Mouse (Mus musculus) midbrain, embryonic 13.5 days (tissue): ENCODE measurements at regions not wholly inside any gene's neighbourhood (a gene's known extent, or its start where the extent isn't known, plus 50 kb on each side); places are given as distances from the start of the nearest gene placed in this dataset.
A peak's percentile ranks its signal among the peaks of the same experiment; 100 is the strongest.

Experiments used
- ATAC-seq: fragments of 200-750 bp; cut with Nextera tagmentation; 2 replicates; pipeline ENCODE4 v1.8.0; 2017; ENCODE audit warnings: mild to moderate bottlenecking, moderate TSS enrichment, moderate library complexity
- H3K27ac ChIP-seq: fragments of 300-500 bp; sonication (generic); 2 replicates; pipeline ENCODE4 v1.5.1; 2015; ENCODE audit warnings: inconsistent platforms, mild to moderate bottlenecking, moderate library complexity
- H3K27me3 ChIP-seq: fragments of 300-500 bp; sonication (generic); 2 replicates; pipeline ENCODE4 v1.6.1; 2015; ENCODE audit warnings: mild to moderate bottlenecking, inconsistent platforms
- H3K36me3 ChIP-seq: fragments of 300-500 bp; sonication (generic); 2 replicates; pipeline ENCODE4 v1.6.1; 2015; ENCODE audit warnings: mild to moderate bottlenecking, inconsistent platforms
- H3K4me1 ChIP-seq: fragments of 300-500 bp; sonication (generic); replicated peaks from 2 replicates; pipeline ENCODE4 v1.6.1; 2015; ENCODE audit warnings: inconsistent platforms
- H3K4me2 ChIP-seq: fragments of 300-500 bp; sonication (generic); replicated peaks from 2 replicates; pipeline ENCODE4 v1.6.1; 2015; ENCODE audit warnings: moderate library complexity, mild to moderate bottlenecking, inconsistent platforms
- H3K4me3 ChIP-seq: fragments of 300-500 bp; sonication (generic); replicated peaks from 2 replicates; pipeline ENCODE4 v1.5.1; 2015; ENCODE audit warnings: mild to moderate bottlenecking, inconsistent platforms
- H3K9ac ChIP-seq: fragments of 300-500 bp; sonication (generic); replicated peaks from 2 replicates; pipeline ENCODE4 v1.6.1; 2015; ENCODE audit warnings: mild to moderate bottlenecking, inconsistent platforms
- H3K9me3 ChIP-seq: fragments of 300-500 bp; sonication (generic); 2 replicates; pipeline ENCODE4 v1.6.1; 2016; ENCODE audit warnings: mild to moderate bottlenecking, inconsistent platforms
- WGBS: fragments of 180-500 bp; shearing (Covaris S2); methylation state at CpG from one replicate; pipeline ENCODE4 v1.1.7; 2015; 5-methylcytosine and 5-hydroxymethylcytosine counted together

GRCm38 (mm10) chr3:38636806-38637205 is 152.2 kb upstream of the Ankrd50 start:
- 83% methylated on average over 4 of the region's 4 CpGs for whole genome bisulfite sequencing
- ATAC-seq = no peak
- H3K27me3 ChIP-seq = no peaks in the 10 kb centered on the region

GRCm38 (mm10) chr3:38633347-38633746 is 148.7 kb upstream of the Ankrd50 start:
- no peaks in the 10 kb centered on the region for H3K27me3 ChIP-seq
- H3K4me1 ChIP-seq = no peaks in the 10 kb centered on the region
- WGBS = 76% methylated on average over 7 of the region's 7 CpGs
- no peak for ATAC-seq
- H3K36me3 ChIP-seq = no peaks in the 10 kb centered on the region
- H3K27ac ChIP-seq = no peak overlapping the region
- no peak overlapping the region for H3K9ac ChIP-seq
- no peak overlapping the region for H3K4me2 ChIP-seq
- H3K4me3 ChIP-seq = no peak overlapping the region
- H3K9me3 ChIP-seq = no peaks in the 10 kb centered on the region

More at GRCm38 (mm10) chr3:38636806-38637205, 152.2 kb upstream of the Ankrd50 start:
- no peak overlapping the region for H3K27ac ChIP-seq
- H3K9ac ChIP-seq = no peak overlapping the region
- no peaks in the 10 kb centered on the region for H3K4me1 ChIP-seq
- no peak overlapping the region for H3K4me3 ChIP-seq
- no peak overlapping the region for H3K4me2 ChIP-seq
- H3K9me3 ChIP-seq = no peaks in the 10 kb centered on the region
- no peaks in the 10 kb centered on the region for H3K36me3 ChIP-seq

GRCm38 (mm10) chr3:38625575-38626184 is 141.0 kb upstream of the Ankrd50 start:
- no peaks in the 10 kb centered on the region for H3K9me3 ChIP-seq
- H3K9ac ChIP-seq = no peak overlapping the region
- no peak overlapping the region for H3K4me2 ChIP-seq
- no peaks in the 10 kb centered on the region for H3K27me3 ChIP-seq
- no peaks in the 10 kb centered on the region for H3K36me3 ChIP-seq
- 0 out of 2 replicates have a peak, but pooled peaks cover 9% of the 10 kb centered on the region for H3K4me1 ChIP-seq
- ATAC-seq = peak; percentile 60
- no peak overlapping the region for H3K4me3 ChIP-seq
- WGBS = 61% methylated on average over 12 of the region's 12 CpGs
- no peak overlapping the region for H3K27ac ChIP-seq

GRCm38 (mm10) chr3:38617989-38618388 is 133.3 kb upstream of the Ankrd50 start:
- no peak for ATAC-seq
- H3K4me3 ChIP-seq = no peak overlapping the region
- no peak overlapping the region for H3K27ac ChIP-seq
- no peak overlapping the region for H3K9ac ChIP-seq
- no peaks in the 10 kb centered on the region for H3K9me3 ChIP-seq
- 72% methylated on average over 3 of the region's 3 CpGs for WGBS
- no peaks in the 10 kb centered on the region for H3K4me1 ChIP-seq
- no peaks in the 10 kb centered on the region for H3K36me3 ChIP-seq
- H3K4me2 ChIP-seq = no peak overlapping the region
- no peaks in the 10 kb centered on the region for H3K27me3 ChIP-seq

GRCm38 (mm10) chr3:38617217-38617616 is 132.6 kb upstream of the Ankrd50 start:
- no peak for ATAC-seq
- 90% methylated on average over 8 of the region's 8 CpGs for WGBS
- Histone ChIP-seq H3K4me1 (no peaks in the 10 kb centered on the region), H3K27me3 (no peaks in the 10 kb centered on the region), H3K4me2 (no peak overlapping the region), H3K27ac (no peak overlapping the region), H3K9ac (no peak overlapping the region), H3K4me3 (no peak overlapping the region), H3K9me3 (no peaks in the 10 kb centered on the region), H3K36me3 (no peaks in the 10 kb centered on the region)

GRCm38 (mm10) chr3:38613706-38614105 is 129.1 kb upstream of the Ankrd50 start:
- no peak overlapping the region for H3K4me2 ChIP-seq
- H3K4me1 ChIP-seq = no peaks in the 10 kb centered on the region
- H3K27me3 ChIP-seq = no peaks in the 10 kb centered on the region
- no peaks in the 10 kb centered on the region for H3K36me3 ChIP-seq
- H3K9ac ChIP-seq = no peak overlapping the region
- no peak overlapping the region for H3K4me3 ChIP-seq
- WGBS = 76% methylated on average over 6 of the region's 6 CpGs
- no peak overlapping the region for H3K27ac ChIP-seq
- no peak for ATAC-seq
- no peaks in the 10 kb centered on the region for H3K9me3 ChIP-seq

- no peaks in the 10 kb centered on the region for H3K4me1 ChIP-seq
- no peak overlapping the region for H3K4me2 ChIP-seq
- no peaks in the 10 kb centered on the region for H3K36me3 ChIP-seq
- WGBS = 95% methylated on average over 1 of the region's 1 CpGs
- H3K4me3 ChIP-seq = no peak overlapping the region
- H3K9me3 ChIP-seq = no peaks in the 10 kb centered on the region
- no peak overlapping the region for H3K9ac ChIP-seq
- H3K27ac ChIP-seq = no peak overlapping the region
- H3K27me3 ChIP-seq = no peaks in the 10 kb centered on the region
- ATAC-seq = no peak
These were observed 106.9 kb upstream of the Ankrd50 start for GRCm38 (mm10) chr3:38591531-38591930.

- Histone ChIP-seq H3K4me3 (no peak overlapping the region), H3K9me3 (no peaks in the 10 kb centered on the region), H3K36me3 (no peaks in the 10 kb centered on the region), H3K4me2 (no peak overlapping the region), H3K27ac (no peak overlapping the region), H3K27me3 (no peaks in the 10 kb centered on the region), H3K4me1 (no peaks in the 10 kb centered on the region), H3K9ac (no peak overlapping the region)
- no peak for ATAC-seq
These were observed 104.3 kb upstream of the Ankrd50 start for GRCm38 (mm10) chr3:38588966-38589365.

- no peak overlapping the region for H3K27ac ChIP-seq
- H3K9me3 ChIP-seq = no peaks in the 10 kb centered on the region
- H3K4me3 ChIP-seq = no peak overlapping the region
- H3K36me3 ChIP-seq = no peaks in the 10 kb centered on the region
- 92% methylated on average over 5 of the region's 5 CpGs for WGBS
- H3K4me1 ChIP-seq = no peaks in the 10 kb centered on the region
- H3K27me3 ChIP-seq = no peaks in the 10 kb centered on the region
- ATAC-seq = no peak
- no peak overlapping the region for H3K4me2 ChIP-seq
- H3K9ac ChIP-seq = no peak overlapping the region
These were observed 100.9 kb upstream of the Ankrd50 start for GRCm38 (mm10) chr3:38585509-38585908.

- Histone ChIP-seq H3K27ac (no peak overlapping the region), H3K9ac (no peak overlapping the region), H3K36me3 (no peaks in the 10 kb centered on the region), H3K27me3 (no peaks in the 10 kb centered on the region), H3K4me2 (no peak overlapping the region), H3K4me3 (no peak overlapping the region), H3K4me1 (no peaks in the 10 kb centered on the region), H3K9me3 (no peaks in the 10 kb centered on the region)
- 79% methylated on average over 1 of the region's 1 CpGs for WGBS
- no peak for ATAC-seq
These were observed 95.1 kb upstream of the Ankrd50 start for GRCm38 (mm10) chr3:38579781-38580180.

GRCm38 (mm10) chr3:38577890-38578628 is 93.4 kb upstream of the Ankrd50 start:
- WGBS = 32% methylated on average over 5 of the region's 5 CpGs
- H3K36me3 ChIP-seq = no peaks in the 10 kb centered on the region
- no peak overlapping the region for H3K4me3 ChIP-seq
- no peak overlapping the region for H3K27ac ChIP-seq
- H3K4me2 ChIP-seq = no peak overlapping the region
- no peak for ATAC-seq
- no peak overlapping the region for H3K9ac ChIP-seq
- no peaks in the 10 kb centered on the region for H3K4me1 ChIP-seq
- no peaks in the 10 kb centered on the region for H3K27me3 ChIP-seq
- H3K9me3 ChIP-seq = no peaks in the 10 kb centered on the region

- H3K27ac ChIP-seq = no peak overlapping the region
- H3K9me3 ChIP-seq = no peaks in the 10 kb centered on the region
- no peak overlapping the region for H3K9ac ChIP-seq
- no peaks in the 10 kb centered on the region for H3K27me3 ChIP-seq
- 94% methylated on average over 5 of the region's 5 CpGs for WGBS
- peaks cover 9% of the 10 kb centered on the region for H3K4me1 ChIP-seq
- H3K4me2 ChIP-seq = no peak overlapping the region
- no peak for ATAC-seq
- no peaks in the 10 kb centered on the region for H3K36me3 ChIP-seq
- H3K4me3 ChIP-seq = no peak overlapping the region
These were observed 89.0 kb upstream of the Ankrd50 start for GRCm38 (mm10) chr3:38573594-38573993.

GRCm38 (mm10) chr3:38572159-38572558 is 87.5 kb upstream of the Ankrd50 start:
- no peaks in the 10 kb centered on the region for H3K36me3 ChIP-seq
- H3K27ac ChIP-seq = no peak overlapping the region
- H3K4me1 ChIP-seq = peaks cover 24% of the 10 kb centered on the region
- H3K9me3 ChIP-seq = no peaks in the 10 kb centered on the region
- H3K4me3 ChIP-seq = no peak overlapping the region
- no peak overlapping the region for H3K9ac ChIP-seq
- H3K4me2 ChIP-seq = no peak overlapping the region
- 75% methylated on average over 3 of the region's 3 CpGs for WGBS
- no peaks in the 10 kb centered on the region for H3K27me3 ChIP-seq
- no peak for ATAC-seq
